Mouse (Mus musculus): Measurements from ENCODE around the gene Iqschfp. TPM values are rescaled to one million over a fixed set of nuclear protein-coding genes. Genes with fewer than 3 reads are reported as not detected.

Iqschfp gene
- polyA plus RNA-seq, 1 experiment from 2014 or later, result not detected

GRCm38 (mm10) chr3:68138833-68139627 is 247.0 kb downstream of the Iqschfp start:
- 75% methylated on average over 5 of the region's 5 CpGs for WGBS
- no peak overlapping the region for H3K27ac ChIP-seq (ENCODE audit: low read length)
- no peaks in the 10 kb centered on the region for H3K27me3 ChIP-seq (replicated peaks; ENCODE audit: control insufficient read depth, insufficient read depth, low read length)
- no peaks in the 10 kb centered on the region for H3K36me3 ChIP-seq (ENCODE audit: control insufficient read depth, insufficient read depth, low read length)
- no peak overlapping the region for H3K9ac ChIP-seq (ENCODE audit: low read depth, low read length)
- no peak overlapping the region for H3K4me2 ChIP-seq (ENCODE audit: low read depth, low read length)
- H3K4me1 ChIP-seq (ENCODE audit: control insufficient read depth, insufficient read depth, low read length), result no peaks in the 10 kb centered on the region
- ATAC-seq, result no peak
- no peaks in the 10 kb centered on the region for H3K9me3 ChIP-seq (ENCODE audit: control insufficient read depth, low read length)
- no peak overlapping the region for H3K4me3 ChIP-seq (ENCODE audit: low read length)

- no peak overlapping the region for H3K4me3 ChIP-seq (ENCODE audit: low read length)
- 80% methylated on average over 8 of the region's 8 CpGs for WGBS
- no peaks in the 10 kb centered on the region for H3K4me1 ChIP-seq (ENCODE audit: control insufficient read depth, insufficient read depth, low read length)
- no peaks in the 10 kb centered on the region for H3K27me3 ChIP-seq (replicated peaks; ENCODE audit: control insufficient read depth, insufficient read depth, low read length)
- no peak overlapping the region for H3K9ac ChIP-seq (ENCODE audit: low read depth, low read length)
- no peaks in the 10 kb centered on the region for H3K9me3 ChIP-seq (ENCODE audit: control insufficient read depth, low read length)
- no peaks in the 10 kb centered on the region for H3K36me3 ChIP-seq (ENCODE audit: control insufficient read depth, insufficient read depth, low read length)
- H3K4me2 ChIP-seq (ENCODE audit: low read depth, low read length), result no peak overlapping the region
- H3K27ac ChIP-seq (ENCODE audit: low read length), result no peak overlapping the region
- no peak for ATAC-seq
Observed at GRCm38 (mm10) chr3:68150688-68151087, 258.7 kb downstream of the Iqschfp start.

GRCm38 (mm10) chr3:68160175-68160574 is 268.1 kb downstream of the Iqschfp start:
- Histone ChIP-seq H3K27ac (ENCODE audit: low read length) (no peak overlapping the region), H3K4me1 (ENCODE audit: control insufficient read depth, insufficient read depth, low read length) (no peaks in the 10 kb centered on the region), H3K36me3 (ENCODE audit: control insufficient read depth, insufficient read depth, low read length) (no peaks in the 10 kb centered on the region), H3K27me3 (replicated peaks; ENCODE audit: control insufficient read depth, insufficient read depth, low read length) (no peaks in the 10 kb centered on the region), H3K9me3 (ENCODE audit: control insufficient read depth, low read length) (no peaks in the 10 kb centered on the region), H3K4me2 (ENCODE audit: low read depth, low read length) (no peak overlapping the region), H3K4me3 (ENCODE audit: low read length) (no peak overlapping the region), H3K9ac (ENCODE audit: low read depth, low read length) (no peak overlapping the region)
- WGBS, result 70% methylated on average over 1 of the region's 1 CpGs
- ATAC-seq, result no peak

GRCm38 (mm10) chr3:68160760-68161159 is 268.7 kb downstream of the Iqschfp start:
- Histone ChIP-seq H3K36me3 (ENCODE audit: control insufficient read depth, insufficient read depth, low read length) (no peaks in the 10 kb centered on the region), H3K9me3 (ENCODE audit: control insufficient read depth, low read length) (no peaks in the 10 kb centered on the region), H3K27me3 (replicated peaks; ENCODE audit: control insufficient read depth, insufficient read depth, low read length) (no peaks in the 10 kb centered on the region), H3K27ac (ENCODE audit: low read length) (no peak overlapping the region), H3K4me3 (ENCODE audit: low read length) (no peak overlapping the region), H3K9ac (ENCODE audit: low read depth, low read length) (no peak overlapping the region), H3K4me1 (ENCODE audit: control insufficient read depth, insufficient read depth, low read length) (no peaks in the 10 kb centered on the region), H3K4me2 (ENCODE audit: low read depth, low read length) (no peak overlapping the region)
- ATAC-seq, result no peak
- WGBS, result 73% methylated on average over 3 of the region's 3 CpGs

GRCm38 (mm10) chr3:68178248-68178647 is 286.2 kb downstream of the Iqschfp start:
- no peak overlapping the region for H3K9ac ChIP-seq (ENCODE audit: low read depth, low read length)
- ATAC-seq, result no peak
- no peak overlapping the region for H3K4me2 ChIP-seq (ENCODE audit: low read depth, low read length)
- no peaks in the 10 kb centered on the region for H3K36me3 ChIP-seq (ENCODE audit: control insufficient read depth, insufficient read depth, low read length)
- H3K4me3 ChIP-seq (ENCODE audit: low read length), result no peak overlapping the region
- 41% methylated on average over 1 of the region's 1 CpGs for WGBS
- H3K4me1 ChIP-seq (ENCODE audit: control insufficient read depth, insufficient read depth, low read length), result no peaks in the 10 kb centered on the region; the same call in 1 of the 2 replicates
- H3K9me3 ChIP-seq (ENCODE audit: control insufficient read depth, low read length), result no peaks in the 10 kb centered on the region
- H3K27ac ChIP-seq (ENCODE audit: low read length), result no peak overlapping the region
- no peaks in the 10 kb centered on the region for H3K27me3 ChIP-seq (replicated peaks; ENCODE audit: control insufficient read depth, insufficient read depth, low read length)

- Histone ChIP-seq H3K4me2 (ENCODE audit: low read depth, low read length) (no peak overlapping the region), H3K36me3 (ENCODE audit: control insufficient read depth, insufficient read depth, low read length) (no peaks in the 10 kb centered on the region), H3K27me3 (replicated peaks; ENCODE audit: control insufficient read depth, insufficient read depth, low read length) (no peaks in the 10 kb centered on the region), H3K27ac (ENCODE audit: low read length) (no peak overlapping the region), H3K9ac (ENCODE audit: low read depth, low read length) (no peak overlapping the region), H3K9me3 (ENCODE audit: control insufficient read depth, low read length) (no peaks in the 10 kb centered on the region), H3K4me1 (ENCODE audit: control insufficient read depth, insufficient read depth, low read length) (no peaks in the 10 kb centered on the region), H3K4me3 (ENCODE audit: low read length) (no peak overlapping the region)
- no peak for ATAC-seq
- WGBS, result 59% methylated on average over 8 of the region's 8 CpGs
Observed at GRCm38 (mm10) chr3:68187471-68187870, 295.4 kb downstream of the Iqschfp start.

- Histone ChIP-seq H3K27me3 (replicated peaks; ENCODE audit: control insufficient read depth, insufficient read depth, low read length) (no peaks in the 10 kb centered on the region), H3K36me3 (ENCODE audit: control insufficient read depth, insufficient read depth, low read length) (no peaks in the 10 kb centered on the region), H3K4me2 (ENCODE audit: low read depth, low read length) (no peak overlapping the region), H3K27ac (ENCODE audit: low read length) (no peak overlapping the region), H3K4me1 (ENCODE audit: control insufficient read depth, insufficient read depth, low read length) (no peaks in the 10 kb centered on the region), H3K4me3 (ENCODE audit: low read length) (no peak overlapping the region), H3K9ac (ENCODE audit: low read depth, low read length) (no peak overlapping the region), H3K9me3 (ENCODE audit: control insufficient read depth, low read length) (no peaks in the 10 kb centered on the region)
- 85% methylated on average over 2 of the region's 2 CpGs for WGBS
- no peak for ATAC-seq
Observed at GRCm38 (mm10) chr3:68189100-68189499, 297.1 kb downstream of the Iqschfp start.

- Histone ChIP-seq H3K4me1 (ENCODE audit: control insufficient read depth, insufficient read depth, low read length) (no peaks in the 10 kb centered on the region), H3K9ac (ENCODE audit: low read depth, low read length) (no peak overlapping the region), H3K27ac (ENCODE audit: low read length) (no peak overlapping the region), H3K4me2 (ENCODE audit: low read depth, low read length) (no peak overlapping the region), H3K36me3 (ENCODE audit: control insufficient read depth, insufficient read depth, low read length) (no peaks in the 10 kb centered on the region), H3K4me3 (ENCODE audit: low read length) (no peak overlapping the region), H3K9me3 (ENCODE audit: control insufficient read depth, low read length) (no peaks in the 10 kb centered on the region), H3K27me3 (replicated peaks; ENCODE audit: control insufficient read depth, insufficient read depth, low read length) (no peaks in the 10 kb centered on the region)
- WGBS, result 81% methylated on average over 1 of the region's 1 CpGs
- ATAC-seq, result no peak
Observed at GRCm38 (mm10) chr3:68196933-68197332, 304.9 kb downstream of the Iqschfp start.

GRCm38 (mm10) chr3:68201214-68201613 is 309.2 kb downstream of the Iqschfp start:
- WGBS, result 32% methylated on average over 1 of the region's 1 CpGs

More at GRCm38 (mm10) chr3:68201214-68201613, 309.2 kb downstream of the Iqschfp start:
- Histone ChIP-seq H3K9ac (ENCODE audit: low read depth, low read length) (no peak overlapping the region), H3K4me2 (ENCODE audit: low read depth, low read length) (no peak overlapping the region), H3K27ac (ENCODE audit: low read length) (no peak overlapping the region), H3K4me1 (ENCODE audit: control insufficient read depth, insufficient read depth, low read length) (no peaks in the 10 kb centered on the region), H3K36me3 (ENCODE audit: control insufficient read depth, insufficient read depth, low read length) (no peaks in the 10 kb centered on the region), H3K27me3 (replicated peaks; ENCODE audit: control insufficient read depth, insufficient read depth, low read length) (no peaks in the 10 kb centered on the region), H3K9me3 (ENCODE audit: control insufficient read depth, low read length) (no peaks in the 10 kb centered on the region), H3K4me3 (ENCODE audit: low read length) (no peak overlapping the region)
- no peak for ATAC-seq

Measured in intestine, embryonic 16.5 days (tissue).